Mouse (Mus musculus) gastrocnemius, postnatal 14 days (tissue): ENCODE measurements around the gene Nemf. TPM values are rescaled to one million over a fixed set of nuclear protein-coding genes. Genes with fewer than 3 reads are reported as not detected.
"Not testable (repeated sequence)": the region's sequence is repeated elsewhere in the genome, so short reads cannot be mapped to it uniquely, and the experiment has no call there.

Source experiments
- DNase-seq: peaks from one replicate; pipeline ENCODE4 v3.0.0; 2021; ENCODE audit warnings: mixed read lengths
- intact Hi-C: fragments of 180-260 bp; cut with DNase I; formaldehyde crosslinking; loops from one replicate; pipeline ENCODE4 v1.15.1; 2025; ENCODE audit warnings: low total_unique reads
- long read RNA-seq, 2 experiments: library from polyadenylated mRNA; stranded (forward); transcript quantifications; one replicate each; pipeline ENCODE4 v2.0.0; 2021
- total RNA-seq, 2 experiments: library from RNA; stranded (reverse); gene quantifications; 2 replicates each; pipeline ENCODE4 v1.2.3; 2021

Nemf gene
- total RNA-seq, result 10 to 100 TPM; 16.8 to 19.1 TPM
- long read RNA-seq, experiment 1, full-length matches to known transcripts, result 11 of 19 reads
- long read RNA-seq, experiment 1, partial matches to known transcripts, result 1 of 19 reads
- long read RNA-seq, experiment 1, other reads (novel, unspliced or antisense), result 7 of 19 reads
- long read RNA-seq, experiment 2, full-length matches to known transcripts, result 15 of 22 reads
- long read RNA-seq, experiment 2, partial matches to known transcripts, result 2 of 22 reads
- long read RNA-seq, experiment 2, other reads (novel, unspliced or antisense), result 5 of 22 reads

- intact Hi-C loops, result no loop called here
- DNase-seq, result peak; percentile 83
These were observed at the start of gene Nemf for GRCm38 (mm10) chr12:69356546-69357299. Gene Nemf (minus strand): TSS chr12:69357165.

GRCm38 (mm10) chr12:69402594-69403167, 45.7 kb upstream of the Nemf start:
- intact Hi-C loops, result no loop called here

GRCm38 (mm10) chr12:69402100-69402499, 45.1 kb upstream of the Nemf start:
- intact Hi-C loops, result no loop called here
- no peak for DNase-seq

More at GRCm38 (mm10) chr12:69402594-69403167, 45.7 kb upstream of the Nemf start:
- DNase-seq, result no peak

- intact Hi-C loops, result no loop called here
- DNase-seq, result no peak
These were observed 43.9 kb upstream of the Nemf start for GRCm38 (mm10) chr12:69400871-69401286.

- intact Hi-C loops, result no loop called here
These were observed 43.4 kb upstream of the Nemf start for GRCm38 (mm10) chr12:69400367-69400766.

GRCm38 (mm10) chr12:69394456-69394855, 37.5 kb upstream of the Nemf start:
- DNase-seq, result peak; percentile 35

More at GRCm38 (mm10) chr12:69400367-69400766, 43.4 kb upstream of the Nemf start:
- no peak for DNase-seq

GRCm38 (mm10) chr12:69393076-69393475, 36.1 kb upstream of the Nemf start:
- intact Hi-C loops, result no loop called here
- DNase-seq, result no peak

More at GRCm38 (mm10) chr12:69394456-69394855, 37.5 kb upstream of the Nemf start:
- intact Hi-C loops, result no loop called here

- intact Hi-C loops, result no loop called here
- no peak for DNase-seq
These were observed 33.2 kb upstream of the Nemf start for GRCm38 (mm10) chr12:69390000-69390698.

- intact Hi-C loops, result no loop called here
- DNase-seq, result no peak
These were observed 32.4 kb upstream of the Nemf start for GRCm38 (mm10) chr12:69389273-69389938.

- no peak for DNase-seq
- intact Hi-C loops, result no loop called here
These were observed 31.4 kb upstream of the Nemf start for GRCm38 (mm10) chr12:69388321-69388869.

GRCm38 (mm10) chr12:69386281-69386732, 29.3 kb upstream of the Nemf start:
- DNase-seq, intact Hi-C loops: not testable (repeated sequence)

- intact Hi-C loops, result no loop called here
- DNase-seq, result no peak
These were observed 28.7 kb upstream of the Nemf start for GRCm38 (mm10) chr12:69385542-69386280.

GRCm38 (mm10) chr12:69384606-69385005, 27.6 kb upstream of the Nemf start:
- DNase-seq, result no peak
- intact Hi-C loops, result no loop called here

- DNase-seq, result no peak
- intact Hi-C loops, result no loop called here
These were observed 25.9 kb upstream of the Nemf start for GRCm38 (mm10) chr12:69382880-69383279.

GRCm38 (mm10) chr12:69378558-69379454, 21.8 kb upstream of the Nemf start:
- DNase-seq, result no peak
- intact Hi-C loops, result no loop called here

- DNase-seq, intact Hi-C loops: not testable (repeated sequence)
These were observed 20.7 kb upstream of the Nemf start for GRCm38 (mm10) chr12:69377636-69378035.

GRCm38 (mm10) chr12:69377188-69377587, 20.2 kb upstream of the Nemf start:
- intact Hi-C loops, result no loop called here
- no peak for DNase-seq
